Mouse (Mus musculus) mouse trophoblast stem cell (cell line): Measurements from ENCODE around the gene H6pd.

Experiments
- in situ Hi-C, 2 experiments: fragments of 300-500 bp; cut with MseI, MboI; formaldehyde crosslinking; loops; 2 replicates in 1 of 2; 3 replicates in 1 of 2; pipeline ENCODE4 v1.15.1; 2025

Gene H6pd

DNA sequence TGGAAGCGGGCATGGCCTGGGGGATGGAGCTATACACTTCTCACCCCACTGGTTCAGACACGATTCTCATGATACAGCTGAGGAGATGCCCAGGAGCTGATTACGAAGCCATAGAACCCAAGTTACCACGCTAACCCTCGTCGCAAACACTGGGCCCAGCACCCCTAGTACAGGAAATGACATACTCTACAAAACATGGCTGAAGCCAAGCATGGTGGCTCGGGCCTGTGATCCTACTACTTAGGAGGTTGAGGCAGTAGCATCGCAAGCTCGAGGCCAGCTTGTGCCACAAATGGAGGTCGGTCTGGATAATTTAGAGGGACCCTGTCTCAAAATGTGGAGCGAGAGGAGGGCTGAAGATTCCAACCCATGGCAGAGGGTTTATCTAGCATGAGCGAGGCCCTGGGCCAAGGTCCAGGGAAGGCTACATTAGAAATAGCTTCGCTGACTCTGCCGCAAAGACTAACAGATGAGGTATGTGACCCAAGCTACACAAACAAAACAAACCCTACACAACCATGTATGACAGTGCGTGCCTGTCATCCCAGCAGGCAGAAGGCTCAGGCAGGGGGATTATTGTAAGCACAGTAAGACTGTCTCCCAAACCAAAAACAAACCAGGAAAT is 8.8 kb downstream of the H6pd start:
- in situ Hi-C loops, result no loop called here

DNA sequence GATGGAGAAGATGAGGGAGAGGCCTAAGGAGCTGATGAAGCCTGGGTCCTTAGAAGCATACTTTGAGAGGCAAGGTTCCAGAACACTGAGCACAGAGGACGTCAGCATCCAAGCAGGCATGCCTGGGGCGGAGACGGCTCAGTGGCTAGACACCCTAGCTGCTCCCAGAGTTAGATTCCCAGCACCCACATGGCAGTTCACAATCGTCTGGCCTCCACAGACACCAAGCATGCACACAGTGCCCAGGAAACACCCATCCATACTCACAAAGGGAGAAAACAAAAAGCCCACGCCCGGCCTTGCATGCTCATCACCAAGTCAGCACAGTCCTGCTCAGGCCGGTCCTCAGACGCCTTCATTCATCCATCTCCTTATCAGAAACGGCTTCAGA is 9.3 kb downstream of the H6pd start:
- in situ Hi-C loops, result no loop called here

DNA sequence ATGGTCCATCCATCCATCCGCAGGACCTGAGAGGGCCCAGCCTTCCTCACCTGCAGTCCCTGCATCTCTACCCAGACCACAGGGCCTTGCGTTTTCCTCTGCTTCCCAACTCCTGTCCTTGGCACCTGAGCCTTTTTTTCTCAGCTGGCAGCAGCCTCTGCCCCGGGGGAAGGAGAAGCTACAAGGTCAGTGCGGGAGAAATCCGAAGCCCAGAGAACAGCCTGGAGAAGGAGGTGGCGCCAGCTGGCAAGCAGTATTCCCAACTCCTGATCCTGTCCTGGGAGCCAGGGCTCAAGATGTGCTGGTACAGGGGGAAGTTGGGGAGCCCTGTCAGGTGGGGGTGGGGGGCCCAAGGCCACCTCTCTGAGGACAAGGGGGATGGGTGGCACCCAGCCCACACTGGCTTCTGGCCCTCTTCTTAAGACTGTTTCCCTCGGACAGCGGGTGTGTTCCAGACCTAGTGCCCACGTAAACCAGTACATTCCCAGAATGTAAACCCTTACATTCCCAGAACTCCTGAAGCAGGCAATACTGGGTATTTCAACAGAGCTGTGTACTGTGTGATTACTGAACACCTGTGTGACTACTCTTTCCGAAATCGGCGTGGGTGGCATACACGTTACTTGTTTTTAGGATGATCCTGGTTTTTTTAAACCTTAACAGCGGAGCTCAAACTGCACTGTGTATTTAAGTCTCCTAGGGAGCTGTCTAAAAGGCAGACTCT is 9.9 kb downstream of the H6pd start:
- in situ Hi-C loops, result no loop called here

DNA sequence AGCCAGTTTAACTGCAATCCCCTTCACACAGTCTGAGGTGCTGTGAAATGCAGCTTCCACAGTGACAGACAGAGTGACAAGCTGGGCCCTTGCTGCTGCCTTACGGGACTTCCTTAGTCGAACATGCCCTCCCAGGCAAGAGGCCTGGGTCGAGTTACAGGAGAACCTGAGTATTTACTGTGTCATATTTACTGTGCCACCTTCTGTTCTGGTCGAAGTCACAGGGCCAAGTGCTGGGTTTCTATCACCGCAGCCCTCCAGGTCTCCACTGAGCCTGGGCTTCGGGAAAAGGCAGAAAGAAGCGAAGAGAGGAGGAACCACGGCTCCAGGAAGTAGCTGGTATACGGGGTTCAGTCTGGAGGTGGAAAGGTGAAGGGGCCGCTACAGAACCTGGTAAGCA is 10.8 kb downstream of the H6pd start:
- in situ Hi-C loops, result no loop called here

DNA sequence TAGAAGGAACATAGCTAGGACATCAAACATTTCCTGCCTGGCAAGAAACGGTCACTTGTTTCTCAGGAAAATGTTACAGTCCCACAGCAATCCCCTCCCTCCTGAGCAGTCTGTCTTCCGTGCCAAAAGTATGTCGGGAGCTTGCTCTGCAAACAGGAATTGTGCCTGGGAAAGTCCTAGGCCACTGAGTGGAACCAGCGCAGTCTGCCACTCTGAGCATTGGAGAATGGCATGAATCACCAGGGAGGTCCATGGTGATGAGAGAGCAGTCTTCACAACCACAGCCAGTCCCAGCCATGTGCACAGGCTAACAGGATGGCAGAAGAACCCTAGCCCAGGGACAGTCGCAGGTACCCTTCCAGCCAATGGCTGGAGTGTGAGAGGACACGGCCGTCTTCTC is 12.4 kb downstream of the H6pd start:
- in situ Hi-C loops, result no loop called here

DNA sequence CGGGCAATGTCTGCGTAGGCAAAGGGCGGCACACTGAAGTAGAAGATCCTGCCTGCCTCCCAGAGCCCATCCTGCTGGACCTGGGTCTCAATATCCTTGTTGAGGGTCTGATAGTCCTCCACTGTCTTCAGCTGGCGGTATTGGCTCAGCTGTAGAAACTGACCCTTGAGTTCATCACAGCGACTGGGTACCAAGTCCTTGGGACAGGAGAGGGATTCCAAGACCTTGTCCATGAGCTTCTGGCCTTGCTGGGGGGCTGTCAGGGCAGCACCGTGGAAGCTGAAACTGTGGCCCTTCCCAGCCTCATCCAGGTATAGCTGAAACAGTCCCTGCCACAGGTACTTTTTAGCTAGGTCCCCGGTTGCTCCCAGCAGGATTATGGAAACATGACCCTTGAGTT is 12.9 kb downstream of the H6pd start:
- in situ Hi-C loops, result no loop called here

DNA sequence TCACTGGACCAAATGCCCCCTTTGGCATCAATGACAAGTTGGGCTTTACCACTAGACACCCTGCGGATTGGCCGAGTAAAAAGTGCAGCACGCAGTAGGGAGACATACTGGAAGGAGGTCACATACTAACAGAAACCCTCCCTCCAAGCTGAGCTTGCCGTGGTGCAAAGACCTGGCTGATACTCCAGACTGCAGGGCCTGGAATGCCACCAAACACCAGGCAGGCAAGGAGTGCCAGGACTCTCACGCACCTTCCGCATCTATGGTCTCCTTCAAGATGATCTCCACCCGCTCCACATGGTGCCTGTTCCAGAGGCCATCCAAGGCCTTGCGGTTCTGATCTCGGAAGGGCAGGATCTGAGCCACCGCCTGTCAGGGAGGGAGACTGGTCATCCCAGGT is 14.6 kb downstream of the H6pd start:
- in situ Hi-C loops, result no loop called here

DNA sequence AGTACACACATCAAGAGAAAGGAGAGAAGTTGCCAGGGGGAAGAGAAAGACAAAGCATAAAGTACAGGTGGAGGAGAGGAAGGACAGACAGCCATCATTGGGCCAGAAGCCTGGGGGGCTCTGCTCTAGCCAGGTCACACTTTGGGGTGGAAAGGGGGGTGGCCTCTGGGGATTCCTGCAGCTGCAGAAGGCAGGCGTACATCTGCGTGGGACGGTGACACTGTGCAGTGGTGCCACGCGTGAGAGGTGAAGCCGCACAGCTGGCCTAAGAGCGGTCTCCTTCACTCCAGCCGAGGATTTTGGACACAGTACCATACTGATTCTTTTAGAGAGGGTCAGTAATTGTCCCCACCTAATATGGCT is 16.2 kb downstream of the H6pd start:
- in situ Hi-C loops, result no loop called here

DNA sequence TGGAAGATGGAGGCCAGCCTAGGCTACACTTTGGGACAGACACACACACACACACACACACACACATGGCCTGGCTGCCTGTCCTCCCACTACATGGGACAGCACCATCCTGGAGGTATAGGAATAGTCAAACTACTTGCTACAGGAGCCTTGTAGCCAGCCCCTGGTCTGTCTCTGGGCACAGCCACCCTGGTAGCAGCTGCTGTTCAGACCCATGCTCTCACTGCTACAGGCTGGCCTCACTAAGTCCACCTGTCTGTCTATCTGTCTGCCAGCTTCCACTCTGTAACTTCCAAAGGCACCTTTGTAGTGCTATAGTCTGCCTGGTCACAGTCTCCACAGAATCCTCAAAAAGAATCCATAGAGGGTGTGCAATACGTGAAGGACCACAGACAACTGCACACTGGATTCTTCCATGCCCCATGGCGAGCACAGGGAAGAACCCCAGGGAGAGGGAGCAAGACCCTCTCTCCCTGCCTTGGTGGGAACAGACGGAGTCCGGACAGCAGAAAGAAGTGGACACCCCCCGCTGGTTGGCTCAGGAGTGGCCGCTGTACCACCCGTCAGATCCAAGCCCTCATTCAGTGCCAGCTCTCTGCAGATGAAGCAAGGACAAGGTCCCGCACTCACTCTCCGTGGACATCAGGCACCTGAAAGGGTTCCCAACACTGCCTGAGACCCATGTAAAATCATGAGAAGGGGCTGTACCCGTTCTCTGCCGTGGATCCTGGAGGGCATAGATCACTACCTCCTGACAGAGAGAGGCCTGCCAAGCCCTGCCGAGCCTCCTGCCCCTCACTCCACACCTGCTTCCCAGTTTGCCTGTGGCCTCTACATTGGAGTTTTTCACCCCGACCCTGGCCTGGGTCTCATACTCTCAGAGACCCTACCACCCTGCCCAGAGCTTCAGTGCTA is 16.8 kb downstream of the H6pd start:
- in situ Hi-C loops, result no loop called here

DNA sequence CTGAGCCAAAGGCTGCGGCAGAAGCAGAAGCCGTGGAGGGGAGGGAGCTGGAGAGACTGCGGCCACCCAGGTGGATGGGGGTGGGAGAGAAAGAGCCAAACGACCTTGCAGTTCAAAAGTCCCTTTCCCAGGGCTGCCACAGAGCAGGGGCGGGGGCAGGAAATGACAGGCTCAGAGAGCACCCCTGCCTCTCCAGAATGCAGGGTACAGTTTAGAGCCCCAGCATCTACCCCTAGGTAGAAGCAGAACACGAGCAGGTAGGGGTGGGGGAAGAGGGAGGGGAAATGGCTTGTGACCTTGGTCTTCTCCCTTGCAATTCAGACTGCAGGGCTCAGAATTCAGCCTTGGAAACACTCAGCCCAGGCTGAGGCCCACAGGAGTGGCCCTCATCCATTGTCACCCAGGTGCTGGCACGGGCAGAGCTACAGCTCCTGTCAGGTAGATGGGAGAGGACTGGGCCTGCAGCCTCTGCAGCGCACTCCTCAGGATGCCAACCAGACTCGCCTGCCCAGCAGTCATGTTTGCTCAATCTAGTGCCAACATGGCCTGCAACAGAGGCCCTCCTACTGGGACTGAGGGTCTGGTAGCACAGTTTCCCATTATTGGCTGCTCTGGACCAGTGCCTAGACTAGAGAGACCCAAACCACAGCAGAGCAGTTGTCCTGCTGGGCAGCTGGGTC is 17.7 kb downstream of the H6pd start:
- in situ Hi-C loops, result no loop called here

DNA sequence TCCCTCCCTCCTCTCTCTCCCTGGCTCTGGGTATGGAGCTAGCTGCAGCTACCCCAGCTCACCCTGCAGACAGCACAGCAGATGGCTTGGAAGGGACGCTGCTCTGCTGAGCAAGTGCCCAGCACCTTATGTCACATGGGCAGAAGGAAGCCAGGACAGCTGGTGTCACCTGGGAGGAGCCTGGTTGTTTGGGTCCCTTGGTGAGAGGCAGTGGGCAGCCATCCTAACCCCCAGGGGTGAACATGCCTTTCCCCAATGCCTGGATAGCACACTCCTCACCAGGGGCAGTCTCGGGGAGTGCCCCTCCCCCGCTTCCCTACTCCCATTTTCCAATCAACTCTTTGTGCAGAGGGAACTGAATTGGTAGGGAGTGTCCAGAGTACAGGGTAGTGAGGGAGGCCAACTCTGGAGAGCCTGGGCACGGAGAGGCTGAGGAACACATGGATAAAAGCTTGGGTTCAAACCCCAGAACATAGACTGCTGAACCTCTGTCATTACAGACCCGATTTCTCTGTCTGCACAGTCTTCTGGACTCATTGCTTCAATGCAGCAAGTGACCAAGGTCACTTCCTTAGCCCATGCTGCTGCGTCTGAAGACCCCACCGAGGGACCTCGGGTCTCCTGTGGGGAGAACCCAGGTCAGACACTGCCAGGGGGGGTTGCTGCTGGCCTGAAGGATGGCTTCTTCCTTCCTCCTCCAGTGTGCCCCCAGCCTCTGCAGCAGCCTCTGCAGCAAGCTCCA is 18.4 kb downstream of the H6pd start:
- in situ Hi-C loops, result no loop called here

DNA sequence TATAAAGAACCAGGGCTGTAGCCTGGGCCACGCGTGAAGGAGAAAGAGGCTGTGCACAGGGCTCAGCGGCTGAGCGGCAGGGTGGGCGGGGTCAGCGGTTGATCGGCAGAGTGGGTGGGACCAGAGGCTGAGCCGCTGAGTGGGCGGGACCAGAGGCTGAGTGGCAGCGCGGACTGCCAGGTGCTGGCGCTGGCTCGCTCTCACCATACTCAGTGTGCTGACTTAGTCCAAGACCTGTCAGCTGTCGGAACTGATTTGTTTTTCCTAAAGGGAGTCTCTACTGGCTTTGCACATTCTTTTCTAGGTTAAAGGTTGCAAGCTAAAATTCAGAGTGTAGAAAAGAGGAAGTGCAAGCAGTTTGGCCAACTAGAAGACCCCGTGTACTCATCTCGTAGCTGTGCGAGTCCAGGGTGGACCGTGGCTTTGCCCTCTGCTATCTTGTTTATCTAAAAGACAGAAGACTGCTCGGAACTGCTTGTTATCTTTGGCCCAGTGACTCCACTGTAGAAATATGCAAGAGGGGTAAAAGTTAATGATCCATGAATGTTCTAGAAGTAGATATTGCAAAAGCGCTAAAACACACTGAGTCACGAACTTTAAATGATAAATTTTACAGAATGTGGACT is 19.8 kb downstream of the H6pd start:
- in situ Hi-C loops, result no loop called here

DNA sequence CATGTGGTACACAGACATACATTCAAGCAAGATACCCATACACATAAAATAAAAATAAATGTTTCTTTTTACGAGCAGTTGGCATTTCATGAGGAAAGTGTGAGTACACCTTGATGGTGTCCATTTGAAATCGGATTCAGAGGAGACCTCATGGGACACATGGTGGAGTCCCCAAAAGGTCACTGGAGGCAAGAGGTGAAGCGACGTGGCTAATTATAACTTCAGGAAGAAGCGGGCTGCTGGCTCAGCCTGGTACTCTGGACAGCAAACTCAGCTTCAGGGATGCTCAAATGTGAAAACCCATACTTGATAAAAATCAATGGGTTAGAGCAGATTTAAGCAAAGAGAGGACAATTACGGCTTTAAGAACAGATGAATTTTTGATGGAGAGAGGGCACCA is 20.5 kb downstream of the H6pd start:
- in situ Hi-C loops, result no loop called here

DNA sequence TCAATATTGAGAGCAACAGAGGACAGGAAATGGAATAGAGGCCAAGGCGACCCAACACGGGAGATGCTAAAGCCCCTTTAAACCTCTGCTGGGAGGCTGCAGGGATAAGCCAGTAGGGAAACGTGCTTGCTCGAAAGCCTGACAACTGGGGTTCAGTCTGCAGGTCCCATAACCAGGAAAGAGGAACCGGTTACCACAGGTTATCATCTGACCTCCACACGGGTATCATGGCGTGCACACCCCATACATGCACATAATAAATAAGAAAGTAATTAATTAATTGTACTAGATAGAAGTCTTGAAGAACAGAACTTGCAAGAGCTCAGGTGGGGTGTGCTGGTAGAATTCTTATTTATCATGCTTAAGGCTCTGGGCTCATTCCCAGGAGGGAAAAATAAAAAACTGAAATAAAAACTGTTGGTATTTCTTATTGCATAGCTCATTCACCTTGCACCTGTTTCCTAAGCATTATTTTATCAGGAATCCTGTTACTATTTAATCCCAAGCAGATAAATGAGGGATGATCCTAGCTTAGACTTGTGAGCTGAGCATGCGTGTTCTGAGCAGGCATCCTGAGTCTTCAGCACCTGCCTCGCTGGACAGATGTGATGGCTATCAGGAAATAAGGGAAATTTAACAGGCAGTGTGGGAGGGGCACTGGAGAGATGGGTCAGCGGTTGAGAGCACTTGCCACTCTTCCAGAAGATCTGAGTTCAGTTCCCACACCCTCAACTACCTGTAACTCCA is 22.0 kb downstream of the H6pd start:
- in situ Hi-C loops, result no loop called here

DNA sequence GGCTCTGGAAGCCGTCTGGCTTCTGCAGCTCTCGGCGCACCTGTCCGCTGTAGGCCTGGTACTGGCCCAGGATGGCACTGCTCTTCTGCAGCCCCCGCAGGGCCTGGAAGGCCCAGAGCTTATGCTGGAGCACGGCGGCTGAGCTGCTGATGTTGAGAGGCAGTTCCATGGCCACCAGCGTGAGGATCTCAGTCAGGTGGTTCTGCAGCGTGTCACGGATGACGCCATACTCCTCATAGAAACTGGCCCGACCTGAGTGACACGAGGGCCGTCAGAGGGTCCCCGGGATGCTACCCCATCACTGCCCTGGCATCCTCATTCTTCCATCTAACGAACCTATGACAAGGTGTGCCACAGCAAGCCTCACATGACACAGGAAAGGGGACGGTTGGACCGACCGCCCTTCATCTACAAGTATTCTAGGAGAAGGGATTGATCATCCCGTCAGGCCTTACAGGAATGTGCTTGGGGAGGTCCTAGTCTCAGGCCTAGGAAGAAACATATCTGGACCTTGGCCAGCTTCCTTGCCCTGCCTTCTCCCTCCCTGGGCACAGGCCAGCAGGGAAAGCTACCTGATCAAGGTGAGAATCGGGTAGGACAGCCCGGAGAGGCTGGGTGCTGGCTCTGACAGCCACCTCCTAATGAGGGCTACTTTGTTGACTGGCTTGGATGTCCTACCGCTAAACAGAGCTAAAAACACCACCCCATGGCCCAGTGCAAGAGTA is 24.7 kb downstream of the H6pd start:
- in situ Hi-C loops, result no loop called here

DNA sequence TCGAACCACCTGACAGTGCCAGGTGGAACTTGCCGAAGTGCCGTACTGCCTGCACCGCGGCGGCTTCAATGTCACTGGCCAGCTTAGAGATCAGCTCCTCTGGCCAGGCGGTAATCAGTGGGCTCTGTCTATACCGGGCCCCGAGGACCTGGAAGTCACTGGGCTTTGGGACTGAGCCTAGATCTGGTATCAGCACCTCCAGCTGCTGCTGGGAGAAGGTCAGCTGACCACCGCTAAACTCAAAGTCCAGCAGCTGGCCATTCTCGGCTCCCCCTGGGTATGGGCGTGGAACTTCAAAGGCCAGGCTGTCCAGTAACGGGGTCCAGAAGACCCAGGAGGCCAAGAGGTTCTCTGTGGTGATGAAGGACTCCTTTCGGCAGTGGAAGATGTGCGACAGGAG is 26.7 kb downstream of the H6pd start:
- in situ Hi-C loops, result no loop called here

DNA sequence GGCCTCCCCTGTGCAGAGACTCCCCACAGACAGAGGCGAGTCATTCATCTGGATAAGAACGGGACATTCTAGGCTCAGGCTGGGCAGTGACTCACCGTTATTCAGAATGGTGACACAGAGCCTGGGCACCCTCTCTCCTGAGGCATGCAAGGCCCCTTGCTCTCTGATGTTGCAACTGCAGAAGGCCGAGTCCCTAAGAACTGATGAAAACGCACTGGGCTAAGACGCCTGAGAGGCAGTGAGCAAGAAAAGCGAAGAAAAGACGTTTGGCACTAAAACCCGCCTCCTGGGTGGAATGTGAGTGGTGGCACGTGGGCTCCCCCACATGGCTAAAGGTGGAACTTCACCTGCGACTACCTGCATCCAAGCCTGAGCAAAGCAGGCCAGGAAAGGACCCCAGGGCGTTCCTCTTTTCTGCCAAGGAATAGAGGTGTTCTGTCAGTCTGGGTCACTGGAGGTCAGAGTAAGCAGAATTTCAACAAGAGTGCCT is 29.0 kb downstream of the H6pd start:
- in situ Hi-C loops, result no loop called here

DNA sequence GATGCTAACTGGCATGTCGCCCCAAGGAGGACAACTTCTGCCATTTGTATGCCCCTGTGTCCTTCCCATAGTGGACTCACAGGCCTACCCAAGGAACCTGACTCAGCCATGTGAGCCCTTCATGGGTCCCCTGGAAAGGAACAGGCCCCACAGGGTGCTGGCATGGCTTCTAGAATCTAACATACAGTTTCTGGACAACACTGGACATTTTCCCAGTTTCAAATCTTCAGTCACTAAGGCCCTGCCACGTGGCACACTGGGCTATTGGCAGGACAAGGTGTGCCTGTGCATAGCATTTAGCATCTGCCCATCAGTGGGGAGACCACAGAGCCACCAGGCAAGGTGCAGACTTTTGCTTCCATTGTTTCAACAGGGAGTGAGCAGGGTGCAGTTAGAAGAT is 30.0 kb downstream of the H6pd start:
- in situ Hi-C loops, result no loop called here

DNA sequence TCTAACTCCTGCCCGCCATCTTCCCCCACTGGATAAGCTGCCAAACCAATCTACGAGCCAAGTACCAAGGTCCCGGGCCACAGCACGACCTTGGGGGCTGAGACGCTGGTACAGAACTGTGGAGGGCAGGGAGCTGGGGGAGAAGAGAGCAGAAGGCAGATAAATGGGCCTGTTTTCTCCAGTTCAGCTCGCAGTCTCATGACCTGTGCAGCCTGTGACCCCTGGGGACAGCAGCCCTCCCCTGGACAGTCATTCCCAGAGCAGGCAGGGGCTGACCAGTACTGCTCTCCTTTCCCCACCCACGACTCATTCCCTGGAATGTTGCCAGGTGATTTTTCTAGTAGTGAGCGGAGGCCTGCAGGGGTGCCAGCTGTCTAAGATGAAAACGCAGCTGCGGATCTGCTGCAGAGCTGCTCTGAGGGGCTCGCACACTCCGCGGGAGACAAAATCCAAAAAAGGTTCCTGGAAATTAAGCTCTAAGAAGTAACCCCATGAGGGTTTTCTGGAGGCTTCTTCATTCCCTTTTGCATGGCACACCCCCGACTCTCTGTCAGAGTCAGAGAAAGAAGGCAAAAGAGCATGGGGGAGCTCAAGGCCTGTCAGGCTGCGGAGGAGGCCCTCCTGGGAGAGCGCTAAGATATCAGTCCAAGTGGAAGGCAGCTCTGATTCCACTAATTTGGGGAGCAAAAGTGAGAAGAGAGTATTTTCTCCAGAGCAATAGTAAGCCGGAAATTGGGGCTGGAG is 30.9 kb downstream of the H6pd start:
- in situ Hi-C loops, result no loop called here
